Mouse (Mus musculus) intestine, postnatal 0 days (tissue): ENCODE measurements around the gene Nptxr. TPM values are rescaled to one million over a fixed set of nuclear protein-coding genes. Genes with fewer than 3 reads are reported as not detected.

ENCODE experiments used
- ATAC-seq: fragments of 200-750 bp; cut with Nextera tagmentation; 2 replicates; pipeline ENCODE4 v1.8.0; 2017; ENCODE audit warnings: mild to moderate bottlenecking, moderate TSS enrichment, moderate library complexity
- H3K27ac ChIP-seq: fragments of 300-500 bp; sonication (generic); 2 replicates; pipeline ENCODE4 v1.5.1; 2014; ENCODE audit warnings: mild to moderate bottlenecking, low read depth, low read length, moderate library complexity
- H3K27me3 ChIP-seq: fragments of 300-500 bp; sonication (generic); replicated peaks from 2 replicates; pipeline ENCODE4 v1.6.1; 2014; ENCODE audit warnings: low read length, mixed read lengths; ENCODE audit not compliant: control insufficient read depth, insufficient read depth
- H3K36me3 ChIP-seq: fragments of 300-500 bp; sonication (generic); 2 replicates; pipeline ENCODE4 v1.6.1; 2014; ENCODE audit warnings: mild to moderate bottlenecking, moderate library complexity; ENCODE audit not compliant: control insufficient read depth, insufficient read depth
- H3K4me1 ChIP-seq: fragments of 300-500 bp; sonication (generic); replicated peaks from 2 replicates; pipeline ENCODE4 v1.6.1; 2014; ENCODE audit warnings: antibody characterized with exemption, low read length, mixed read lengths; ENCODE audit not compliant: control insufficient read depth, insufficient read depth
- H3K4me2 ChIP-seq: fragments of 300-500 bp; sonication (generic); replicated peaks from 2 replicates; pipeline ENCODE4 v1.6.1; 2014; ENCODE audit warnings: low read depth, mild to moderate bottlenecking, moderate library complexity
- H3K4me3 ChIP-seq: fragments of 300-500 bp; sonication (generic); 2 replicates; pipeline ENCODE4 v1.5.1; 2014; ENCODE audit warnings: low read depth, low read length
- H3K9ac ChIP-seq: fragments of 300-500 bp; sonication (generic); 2 replicates; pipeline ENCODE4 v1.6.1; 2014; ENCODE audit warnings: mild to moderate bottlenecking, low read depth, low read length
- H3K9me3 ChIP-seq: fragments of 300-500 bp; sonication (generic); 2 replicates; pipeline ENCODE4 v1.6.1; 2016; ENCODE audit warnings: mixed run types; ENCODE audit not compliant: control insufficient read depth
- CTCF ChIP-seq: sonication (generic); IDR thresholded peaks from 2 replicates; pipeline ENCODE4 v1.5.1; 2016; ENCODE audit warnings: low read depth, mild to moderate bottlenecking, control low read depth, antibody characterized with exemption, moderate library complexity
- WGBS: fragments of 180-500 bp; shearing (Covaris S2); extraction: QIAGEN DNeasy Blood & Tissue Kit; methylation state at CpG from one replicate; pipeline ENCODE4 v1.1.7; 2014; 5-methylcytosine and 5-hydroxymethylcytosine counted together
- polyA plus RNA-seq: library from polyadenylated mRNA; unstranded; fragments of >200 nt; fragmentation: Nextera tagmentation; extraction: Ambion mirVana; gene quantifications from 2 replicates; pipeline ENCODE4 v1.2.1, GENCODE M21; 2015

Nptxr gene
- polyA plus RNA-seq, 1 experiment from 2014 or later, result 1.6 TPM

DNA sequence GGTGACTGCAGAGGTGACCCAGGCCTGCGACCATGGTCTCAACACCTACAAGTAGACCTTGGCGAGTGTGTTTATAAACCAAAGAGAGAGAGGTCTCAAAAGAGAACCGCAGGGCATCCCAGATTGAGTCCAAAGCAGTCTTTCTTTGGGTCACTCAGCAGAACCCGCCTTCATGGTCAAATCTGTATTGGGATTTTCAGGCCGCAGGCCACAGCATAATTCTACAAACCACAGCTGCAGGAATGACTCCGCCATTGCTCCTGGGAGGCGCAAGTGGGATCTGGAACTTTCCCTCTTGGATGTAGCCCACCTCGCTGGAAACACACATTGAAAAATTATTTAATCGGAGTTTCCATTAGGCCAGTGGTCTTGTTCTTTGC lies 30.3 kb upstream of the Nptxr start:
- Histone ChIP-seq H3K9ac (no peak overlapping the region), H3K27me3 (no peaks in the 10 kb centered on the region), H3K9me3 (no peaks in the 10 kb centered on the region), H3K4me3 (peak overlapping the region; percentile 78), H3K4me1 (no peaks in the 10 kb centered on the region), H3K27ac (peak overlapping the region; percentile 28; the same call in 1 of the 2 replicates), H3K4me2 (peak overlapping the region; percentile 87), H3K36me3 (no peaks in the 10 kb centered on the region; the same call in 1 of the 2 replicates)
- ATAC-seq, result no peak
- no peak for TF ChIP-seq CTCF
- 69% methylated on average over 9 of the region's 9 CpGs for WGBS

DNA sequence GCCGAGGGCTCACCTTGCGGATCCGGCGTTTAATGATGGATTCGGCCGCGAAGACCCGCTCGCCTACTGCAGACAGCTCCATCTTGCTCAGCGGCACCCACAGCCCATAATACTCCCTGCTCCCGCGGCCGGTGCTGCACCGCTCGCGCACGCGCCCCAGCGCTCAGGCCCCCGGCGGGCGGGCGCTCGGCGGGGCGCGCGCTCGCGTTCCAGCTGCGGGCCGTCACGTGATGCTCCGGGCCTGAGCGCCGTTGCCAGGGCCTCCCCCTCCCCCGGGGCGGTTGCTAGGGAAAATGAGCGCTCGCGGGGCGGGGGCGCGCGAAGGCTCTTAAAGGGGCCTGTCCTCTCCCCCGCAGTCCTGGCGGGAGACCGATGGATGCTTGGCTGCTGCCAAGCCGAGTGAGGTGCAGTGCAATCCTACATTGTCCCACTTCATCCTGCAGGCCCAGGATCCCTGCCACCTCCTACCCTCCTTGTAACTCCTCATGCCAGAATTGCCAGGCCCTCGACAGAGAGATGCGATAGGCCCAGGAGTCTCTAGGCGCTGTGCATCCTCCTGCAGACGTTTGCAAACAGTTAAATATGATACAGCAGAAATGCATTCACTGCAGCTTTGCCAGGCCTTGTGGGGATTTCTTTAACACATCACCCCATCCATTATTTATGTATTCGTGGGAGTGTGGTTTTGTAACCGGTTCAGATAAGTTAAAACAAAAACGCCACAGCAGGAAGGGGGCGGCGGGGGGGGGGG lies 29.7 kb upstream of the Nptxr start, which contains the start of the genes Npcd and Cbx6:
Gene Npcd (minus strand): TSS at position 108 of the 751 bp plus-strand sequence.
Gene Cbx6 (minus strand): TSS at position 559 of the 751 bp plus-strand sequence.
- peak within 1 kb of the TSS; percentile 54 for H3K9ac ChIP-seq
- H3K27me3 ChIP-seq, result no peaks in the 10 kb centered on the region
- ATAC-seq, result peak; percentile 79
- peak within 1 kb of the TSS; percentile 41 for H3K27ac ChIP-seq
- H3K4me3 ChIP-seq, result peak within 1 kb of the TSS; percentile 78
- H3K9me3 ChIP-seq, result no peaks in the 10 kb centered on the region
- no peaks in the 10 kb centered on the region for H3K4me1 ChIP-seq
- H3K4me2 ChIP-seq, result peak within 1 kb of the TSS; percentile 87
- TF ChIP-seq CTCF, result no peak
- under 1% methylated on average over 56 of the region's 58 CpGs for WGBS
- H3K36me3 ChIP-seq, result no peaks in the 10 kb centered on the region; the same call in 1 of the 2 replicates

DNA sequence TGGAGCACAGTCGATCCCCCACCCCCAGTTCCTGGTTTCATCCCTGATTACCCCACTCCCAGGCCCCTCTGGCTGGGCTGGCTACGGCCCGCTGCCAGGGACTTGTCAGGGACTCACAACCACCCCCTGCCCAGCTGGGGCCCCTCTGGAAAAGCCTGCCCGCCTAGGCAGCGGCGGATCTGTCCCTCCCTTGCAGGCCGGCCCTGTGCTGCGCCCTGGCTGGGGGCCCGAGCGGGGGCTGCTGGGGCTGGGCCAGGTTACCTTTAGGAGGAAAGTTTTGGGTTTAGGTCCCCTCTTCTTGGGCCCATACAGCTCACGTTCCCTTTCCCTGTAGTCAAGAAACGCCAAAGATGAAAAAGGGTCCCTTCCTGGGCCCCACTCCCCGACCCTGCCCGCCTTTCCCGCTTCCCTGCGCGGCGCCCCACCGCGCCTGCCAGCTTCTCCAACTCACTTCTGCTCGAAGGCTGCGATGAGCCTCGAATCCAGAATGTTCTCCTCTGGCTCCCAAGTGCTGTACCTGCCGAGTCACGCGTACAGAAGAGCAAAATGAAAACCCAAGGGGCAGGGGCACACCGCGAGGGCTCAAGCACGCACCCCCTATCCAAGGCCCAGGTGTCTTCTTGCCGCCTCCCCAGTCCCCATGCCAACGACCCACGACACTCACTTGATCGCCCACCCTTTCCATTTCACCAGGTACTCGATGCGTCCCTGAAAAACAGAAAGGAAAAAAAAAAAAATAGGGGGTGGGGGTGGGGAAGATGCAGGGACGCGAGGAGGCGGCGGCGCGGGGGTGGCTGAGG lies 28.9 kb upstream of the Nptxr start:
- Histone ChIP-seq H3K27ac (peak overlapping the region; percentile 41), H3K36me3 (no peaks in the 10 kb centered on the region; the same call in 1 of the 2 replicates), H3K4me2 (peak overlapping the region; percentile 87), H3K4me3 (peak overlapping the region; percentile 78), H3K4me1 (no peaks in the 10 kb centered on the region), H3K27me3 (no peaks in the 10 kb centered on the region), H3K9ac (peak overlapping the region; percentile 54), H3K9me3 (no peaks in the 10 kb centered on the region)
- WGBS, result under 1% methylated on average over 41 of the region's 41 CpGs
- ATAC-seq, result no peak
- TF ChIP-seq CTCF, result no peak

DNA sequence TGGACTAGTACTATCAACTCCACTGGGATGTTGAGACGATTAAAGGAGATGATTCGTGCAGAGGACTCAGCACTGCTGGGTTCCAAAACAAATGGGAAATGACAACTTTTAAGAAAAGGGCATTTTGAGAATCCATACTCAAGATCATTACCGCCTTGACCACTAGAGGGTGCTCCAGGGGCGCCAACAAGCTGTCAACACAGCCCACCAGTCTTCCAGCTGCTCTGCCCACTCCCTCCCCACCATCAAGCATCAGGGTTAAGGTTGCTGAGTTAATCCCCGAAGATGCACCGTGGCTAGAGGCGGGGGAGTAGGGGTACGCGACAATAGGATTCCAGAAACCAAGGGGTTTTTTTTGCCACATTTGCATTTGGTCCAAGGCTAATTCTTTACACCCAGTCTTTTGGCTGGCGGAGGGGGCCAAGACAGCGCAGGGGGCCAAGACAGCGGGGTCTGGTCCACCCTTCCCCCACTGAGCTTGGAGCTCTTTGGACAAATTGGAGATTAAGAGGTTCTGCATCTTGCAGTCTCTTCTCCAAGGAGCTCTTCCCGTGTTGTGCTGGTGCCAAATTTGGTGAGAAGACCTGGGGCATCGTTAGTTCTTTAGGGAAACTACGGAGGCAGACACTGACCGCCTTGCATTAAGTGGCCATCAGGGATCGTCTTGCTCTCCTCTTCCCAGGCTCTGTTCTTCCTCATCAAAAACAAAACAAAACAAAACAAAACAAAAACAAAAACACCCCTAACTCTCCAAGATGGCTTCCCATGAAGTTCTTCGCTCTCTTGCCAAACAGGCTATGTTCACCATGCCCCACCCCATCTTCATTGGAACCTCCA lies 27.7 kb upstream of the Nptxr start:
- 34% methylated on average over 18 of the region's 18 CpGs for WGBS
- no peaks in the 10 kb centered on the region; the same call in 1 of the 2 replicates for H3K36me3 ChIP-seq
- no peak for ATAC-seq
- no peak overlapping the region for H3K9ac ChIP-seq
- no peaks in the 10 kb centered on the region for H3K27me3 ChIP-seq
- peak; percentile 94 for TF ChIP-seq CTCF
- peak overlapping the region; percentile 87 for H3K4me2 ChIP-seq
- H3K4me1 ChIP-seq, result no peaks in the 10 kb centered on the region
- no peaks in the 10 kb centered on the region for H3K9me3 ChIP-seq
- H3K27ac ChIP-seq, result no peak overlapping the region
- 0 out of 2 replicates have a peak overlapping the region, but pooled peaks have one; percentile 7 for H3K4me3 ChIP-seq

DNA sequence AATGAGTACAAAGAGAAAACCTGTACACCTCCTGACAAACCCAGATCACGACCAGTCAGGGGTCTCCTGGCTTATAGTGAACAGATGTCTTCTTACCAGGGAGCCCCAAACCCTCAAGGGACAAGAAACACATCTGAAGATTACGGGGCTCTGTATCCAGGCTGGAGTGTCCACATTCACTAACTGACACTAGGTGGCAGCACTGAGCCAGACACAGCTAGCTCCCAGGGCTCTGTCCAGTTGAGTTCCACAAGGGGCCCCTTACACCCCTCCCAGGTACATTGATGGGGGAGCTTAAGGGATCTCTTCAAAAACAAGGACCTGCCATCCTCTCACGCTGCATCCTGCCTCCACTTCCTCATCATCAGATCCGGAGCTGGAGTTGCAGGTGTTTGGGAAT lies 25.8 kb upstream of the Nptxr start:
- WGBS, result 13% methylated on average over 4 of the region's 4 CpGs
- no peaks in the 10 kb centered on the region for H3K9me3 ChIP-seq
- no peak overlapping the region for H3K4me2 ChIP-seq
- peak; percentile 94 for TF ChIP-seq CTCF
- H3K27ac ChIP-seq, result no peak overlapping the region
- no peak overlapping the region for H3K9ac ChIP-seq
- ATAC-seq, result no peak
- no peaks in the 10 kb centered on the region for H3K4me1 ChIP-seq
- H3K27me3 ChIP-seq, result no peaks in the 10 kb centered on the region
- peaks cover 5% of the 10 kb centered on the region; the same call in 1 of the 2 replicates for H3K36me3 ChIP-seq
- no peak overlapping the region for H3K4me3 ChIP-seq
